Mouse (Mus musculus) heart, postnatal 4 days (tissue): ENCODE measurements around the gene Slc7a4. TPM values are rescaled to one million over a fixed set of nuclear protein-coding genes. Genes with fewer than 3 reads are reported as not detected.
"Not testable (repeated sequence)": the region's sequence is repeated elsewhere in the genome, so short reads cannot be mapped to it uniquely, and the experiment has no call there.

Experiments
- DNase-seq: peaks from one replicate; pipeline ENCODE4 v3.0.0; 2021
- total RNA-seq, 2 experiments: library from RNA; stranded (reverse); gene quantifications; 2 replicates each; pipeline ENCODE4 v1.2.3; 2021

Gene Slc7a4
- total RNA-seq = 1 to 10 TPM; 3.8 to 4.1 TPM

GRCm38 (mm10) chr16:17583064-17583463 is at the start of gene Slc7a4:
Gene Slc7a4, minus strand, starts transcription at chr16:17583214.
- no peak for DNase-seq

- no peak for DNase-seq
Measured at GRCm38 (mm10) chr16:17632580-17632979, 49.6 kb upstream of the Slc7a4 start.

- no peak for DNase-seq
Measured at GRCm38 (mm10) chr16:17626269-17626555, 43.2 kb upstream of the Slc7a4 start.

GRCm38 (mm10) chr16:17625488-17626268 is 42.7 kb upstream of the Slc7a4 start:
- DNase-seq = no peak

GRCm38 (mm10) chr16:17621936-17622335 is 38.9 kb upstream of the Slc7a4 start:
- no peak for DNase-seq

GRCm38 (mm10) chr16:17619198-17620105 is 36.4 kb upstream of the Slc7a4 start, which contains the start of gene Smpd4:
Gene Smpd4, plus strand, starts transcription at chr16:17619354.
- DNase-seq = peak; percentile 96

GRCm38 (mm10) chr16:17617922-17618565 is 35.0 kb upstream of the Slc7a4 start:
- DNase-seq = peak; percentile 65

- DNase-seq = no peak
Measured at GRCm38 (mm10) chr16:17616212-17616611, 33.2 kb upstream of the Slc7a4 start.

GRCm38 (mm10) chr16:17614740-17615139 is 31.7 kb upstream of the Slc7a4 start:
- not testable (repeated sequence) for DNase-seq

GRCm38 (mm10) chr16:17611383-17611782 is 28.4 kb upstream of the Slc7a4 start:
- DNase-seq = no peak

- no peak for DNase-seq
Measured at GRCm38 (mm10) chr16:17605684-17606083, 22.7 kb upstream of the Slc7a4 start.

- DNase-seq = no peak
Measured at GRCm38 (mm10) chr16:17604941-17605340, 21.9 kb upstream of the Slc7a4 start.

- no peak for DNase-seq
Measured at GRCm38 (mm10) chr16:17600944-17601562, 18.0 kb upstream of the Slc7a4 start.

GRCm38 (mm10) chr16:17590731-17591130 is 7.7 kb upstream of the Slc7a4 start:
- no peak for DNase-seq

GRCm38 (mm10) chr16:17584555-17584954 is 1.5 kb upstream of the Slc7a4 start:
- DNase-seq = no peak

GRCm38 (mm10) chr16:17576825-17577215 is 6.2 kb downstream of the Slc7a4 start:
- no peak for DNase-seq

- DNase-seq = peak; percentile 74
Measured at GRCm38 (mm10) chr16:17575870-17576824, 6.9 kb downstream of the Slc7a4 start.

- DNase-seq = no peak
Measured at GRCm38 (mm10) chr16:17566186-17566585, 16.8 kb downstream of the Slc7a4 start.

- no peak for DNase-seq
Measured at GRCm38 (mm10) chr16:17564771-17565170, 18.2 kb downstream of the Slc7a4 start.

GRCm38 (mm10) chr16:17564221-17564620 is 18.8 kb downstream of the Slc7a4 start:
- no peak for DNase-seq

GRCm38 (mm10) chr16:17563580-17563979 is 19.4 kb downstream of the Slc7a4 start:
- DNase-seq = no peak
